16 mouse cellular contexts compared by ENCODE assay signal in genomic region chr6:128599555-128599954, GRCm38 (mm10). TPM values are rescaled to one million over a fixed set of nuclear protein-coding genes. Genes with fewer than 3 reads are reported as not detected.
DNase-seq lines count a peak whose midpoint lies in the region; TF ChIP-seq lines count a peak whose summit lies in the region.
"Had no signal": no experiment of that assay in that cellular context is flagged by ENCODE, and none has a peak within 500 bp of the region (broad histone marks: within the 10 kb centered on the region; RNA-seq: fewer than 3 reads in every experiment).

No protein-coding gene starts in this region.

- DNase-seq in kidney, adult 9 months: peak; percentile 34
- no peak for DNase-seq in kidney, adult 11 months
- peak; percentile 24 for DNase-seq in lung, postnatal 14 days
- DNase-seq in lung, adult 18-20 months: no peak
- DNase-seq in brain, embryonic 14.5 days (ENCODE audit: low read depth): no peak
- DNase-seq in splenic B cell, adult 2 months (ENCODE audit: low read depth, low spot score): peak; percentile 50
- no peak for DNase-seq in urinary bladder, postnatal 10 days (ENCODE audit: low spot score)
- DNase-seq: cerebellum, adult 18-20 months; right cerebral cortex, adult 18-20 months had no signal

- H3K36me3 ChIP-seq in splenic B cell, adult 2 months (ENCODE audit: control insufficient read depth, insufficient read depth, low read length, poor library complexity, severe bottlenecking): no peaks in the 10 kb centered on the region
- H3K36me3 ChIP-seq: embryonic facial prominence, embryonic 10.5 days; G1E; limb, embryonic 10.5 days had no signal

- no peak for TF ChIP-seq POLR2A in brain, embryonic 14.5 days (IDR thresholded peaks at IDR 0.05; ENCODE audit: borderline replicate concordance, extremely low read depth, insufficient read depth, insufficient read length, poor library complexity, severe bottlenecking)

- TF ChIP-seq CTCF in brain, embryonic 14.5 days (IDR thresholded peaks at IDR 0.05; ENCODE audit: borderline replicate concordance, extremely low read depth, insufficient read depth, insufficient read length): peak; percentile 34; the same call in 1 of the 2 replicates

- H3K27me3 ChIP-seq in splenic B cell, adult 2 months (ENCODE audit: control insufficient read depth, insufficient read depth, low read length, poor library complexity, severe bottlenecking): no peaks in the 10 kb centered on the region

RNA-seq across cellular contexts. Expression of gene A2ml1, which starts 18.1 kb away (rescaled TPM):
- 0.83 and 1.2 TPM in 2 replicates for polyA plus RNA-seq in brain, embryonic 14.5 days (2012; rRNA removed)
- polyA plus RNA-seq: embryonic facial prominence, embryonic 10.5 days; G1E; inflammation-experienced regulatory T-cells, adult 6 months; macrophage; urinary bladder, adult 2 months had no signal

RNA-seq across cellular contexts. Expression of gene Klrb1a, which starts 23.8 kb away (rescaled TPM):
- polyA plus RNA-seq in brain, embryonic 14.5 days (2012; rRNA removed): 0.12 TPM in 1 of 2 replicates, not detected in the other
- polyA plus RNA-seq: embryonic facial prominence, embryonic 10.5 days; G1E; limb, embryonic 10.5 days; macrophage; stomach, embryonic 14.5 days had no signal

Comparison
In these comparisons a context has a peak if more than half of its experiments do, and no peak if none do; other contexts are left out.
1. DNase-seq: peak in kidney, adult 9 months (single experiment), lung, postnatal 14 days (single experiment) and splenic B cell, adult 2 months (single experiment); none in kidney, adult 11 months (single experiment), lung, adult 18-20 months (0 of 2), brain, embryonic 14.5 days (single experiment) and urinary bladder, postnatal 10 days (single experiment).